Mouse (Mus musculus) yolk sac, embryonic 10.5 days (tissue): ENCODE measurements at regions not wholly inside any gene's neighbourhood (a gene's known extent, or its start where the extent isn't known, plus 50 kb on each side); places are given as distances from the start of the nearest gene placed in this dataset.
A peak's percentile ranks its signal among the peaks of the same experiment; 100 is the strongest.

Experiments
- DNase-seq: peaks from one replicate; pipeline ENCODE4 v3.0.0-alpha.2; 2017; ENCODE audit warnings: low spot score

DNA sequence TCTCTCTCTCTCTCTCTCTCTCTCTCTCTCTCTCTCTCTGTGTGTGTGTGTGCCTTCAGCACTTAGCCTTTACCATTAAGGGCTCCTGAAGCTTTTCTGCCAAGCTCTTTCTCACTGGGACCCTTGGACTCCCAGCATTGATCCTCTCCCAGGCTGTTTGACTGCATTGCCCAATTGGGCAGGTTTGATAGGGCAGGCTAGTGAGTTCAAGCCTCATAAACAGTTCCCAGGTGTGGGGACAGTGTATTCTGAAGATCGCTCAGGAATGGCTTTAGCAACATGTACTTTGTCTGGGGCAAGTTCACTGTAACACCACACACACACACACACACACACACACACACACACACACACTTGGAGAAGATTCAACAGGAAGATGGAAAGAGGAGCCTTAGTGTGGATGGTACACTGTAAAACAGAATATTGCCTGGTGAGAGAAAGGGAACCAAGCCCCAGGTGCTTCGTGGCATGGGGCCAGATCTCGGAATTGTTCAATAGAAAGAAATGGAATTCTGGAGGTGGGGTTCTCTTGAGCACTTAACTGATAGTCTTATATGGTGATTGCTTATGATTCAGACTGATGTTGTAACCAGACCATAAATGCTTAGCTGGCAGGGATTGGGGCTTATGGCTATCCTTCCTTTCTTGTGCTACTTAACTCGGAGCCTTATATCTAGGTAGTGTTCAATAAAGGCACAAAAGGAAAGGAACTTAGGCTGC lies 229.5 kb downstream of the 4933412E24Rik start:
- DNase-seq, result no peak

DNA sequence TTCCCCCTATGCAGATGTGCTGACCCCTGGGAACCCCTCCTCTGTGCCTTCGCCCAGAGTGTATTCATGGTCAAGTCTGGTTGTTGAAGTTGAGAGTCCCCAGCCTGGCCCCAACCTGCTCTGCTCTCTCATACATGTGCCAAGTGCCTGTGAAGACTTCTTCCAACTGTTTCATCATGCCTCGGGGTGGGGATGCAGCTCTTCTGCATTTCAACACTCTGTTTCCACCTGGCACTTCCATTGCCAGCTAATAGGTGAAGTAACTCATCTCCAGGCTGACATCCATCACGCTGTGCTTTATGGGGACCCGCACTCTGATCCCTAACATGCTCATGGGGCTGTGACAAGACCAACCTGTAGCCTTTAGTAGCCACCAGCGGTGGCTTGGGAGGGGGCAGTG lies 230.4 kb downstream of the 4933412E24Rik start:
- no peak for DNase-seq

DNA sequence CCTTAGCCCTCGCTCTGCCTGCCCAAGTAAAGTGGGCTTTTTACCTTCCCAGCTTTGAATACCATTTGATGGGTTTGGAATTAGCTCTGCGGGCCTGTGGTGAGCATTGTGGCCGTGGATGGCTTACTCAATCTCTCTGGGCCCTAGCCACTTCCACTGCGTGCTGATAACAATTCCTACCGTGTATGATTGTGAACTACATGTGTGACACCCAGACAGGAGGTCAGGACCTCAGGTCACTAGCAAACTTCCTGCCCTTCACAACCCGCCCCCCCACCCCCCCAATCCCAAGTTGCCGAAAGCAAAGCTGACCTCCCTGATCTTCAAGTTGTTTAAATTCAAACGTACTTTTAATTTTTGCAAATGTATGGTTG lies 231.9 kb downstream of the 4933412E24Rik start:
- peak; percentile 4 for DNase-seq

DNA sequence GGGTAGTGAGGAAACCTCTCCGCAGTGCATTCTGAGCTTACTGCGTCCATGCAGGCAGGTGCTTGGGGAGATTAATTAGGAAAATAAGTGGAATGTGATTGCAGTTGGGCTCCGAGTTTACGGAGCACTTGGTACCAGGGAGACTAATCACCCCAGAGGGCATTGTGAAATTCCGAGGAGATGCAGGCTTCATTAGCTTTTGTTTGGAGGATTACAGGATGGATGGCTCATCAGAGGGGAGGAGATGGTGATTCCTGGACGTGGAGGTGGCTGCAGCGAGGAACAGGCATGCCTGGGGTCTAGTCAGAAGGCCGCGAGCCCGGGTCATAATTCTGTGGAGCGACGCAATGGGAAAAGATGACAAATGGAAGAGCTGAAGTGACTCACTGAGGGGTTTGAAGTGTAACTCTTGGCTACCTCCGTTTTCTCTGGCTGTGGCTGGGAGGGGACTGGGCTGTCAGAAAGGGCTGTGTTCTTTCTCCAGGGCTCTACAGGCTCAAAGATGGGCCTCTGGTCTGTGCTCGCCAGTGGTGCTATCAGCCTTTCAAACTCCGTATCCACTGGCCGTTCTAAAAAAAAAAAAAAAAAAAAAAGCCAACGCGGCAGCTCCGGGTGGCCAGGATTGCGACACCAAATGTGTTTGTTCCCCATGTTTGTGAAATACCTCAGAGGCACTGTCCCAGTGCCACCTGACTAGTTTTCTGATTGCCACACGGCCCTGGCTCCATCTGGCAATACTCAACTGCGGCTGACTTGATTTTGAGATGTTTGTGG lies 232.4 kb downstream of the 4933412E24Rik start:
- DNase-seq, result peak; percentile 7

DNA sequence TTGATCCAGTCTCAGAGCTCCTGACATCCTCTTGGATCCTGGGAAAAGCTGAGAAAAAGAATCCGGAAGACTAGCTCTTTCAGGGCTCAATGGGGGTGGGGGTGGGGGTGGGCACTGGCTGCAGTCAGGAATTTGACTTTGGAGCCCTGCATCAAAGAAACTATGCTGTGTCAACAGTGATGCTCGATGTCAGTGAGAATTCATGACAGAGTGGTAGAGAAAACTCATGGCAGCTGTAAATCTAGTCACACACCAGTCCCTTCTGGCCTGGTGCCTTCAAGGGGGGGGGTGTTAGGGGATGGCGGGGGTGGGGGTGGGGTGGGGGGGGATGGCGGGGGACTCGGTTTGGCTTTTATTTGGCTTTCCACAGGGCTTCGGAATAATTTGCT lies 233.0 kb downstream of the 4933412E24Rik start:
- DNase-seq, result peak; percentile 20

DNA sequence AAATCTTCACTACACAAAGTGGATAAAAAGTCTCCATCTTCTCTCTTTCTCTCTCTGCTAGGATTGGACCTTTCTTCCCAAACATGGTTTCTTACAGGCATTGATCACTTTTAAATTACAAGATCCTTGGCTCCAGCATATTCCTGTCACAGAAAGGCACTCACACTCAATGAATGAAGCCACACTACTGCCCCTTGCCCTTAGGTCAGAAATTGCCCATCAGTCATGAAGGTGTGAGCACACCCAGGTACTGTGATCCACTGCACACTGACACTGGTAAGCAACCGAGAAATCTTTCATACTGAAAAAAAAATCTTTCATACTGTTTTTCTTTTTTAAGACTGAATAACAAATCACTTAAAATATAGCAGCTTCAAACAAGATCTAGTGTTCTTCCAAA lies 235.9 kb downstream of the 4933412E24Rik start:
- no peak for DNase-seq

DNA sequence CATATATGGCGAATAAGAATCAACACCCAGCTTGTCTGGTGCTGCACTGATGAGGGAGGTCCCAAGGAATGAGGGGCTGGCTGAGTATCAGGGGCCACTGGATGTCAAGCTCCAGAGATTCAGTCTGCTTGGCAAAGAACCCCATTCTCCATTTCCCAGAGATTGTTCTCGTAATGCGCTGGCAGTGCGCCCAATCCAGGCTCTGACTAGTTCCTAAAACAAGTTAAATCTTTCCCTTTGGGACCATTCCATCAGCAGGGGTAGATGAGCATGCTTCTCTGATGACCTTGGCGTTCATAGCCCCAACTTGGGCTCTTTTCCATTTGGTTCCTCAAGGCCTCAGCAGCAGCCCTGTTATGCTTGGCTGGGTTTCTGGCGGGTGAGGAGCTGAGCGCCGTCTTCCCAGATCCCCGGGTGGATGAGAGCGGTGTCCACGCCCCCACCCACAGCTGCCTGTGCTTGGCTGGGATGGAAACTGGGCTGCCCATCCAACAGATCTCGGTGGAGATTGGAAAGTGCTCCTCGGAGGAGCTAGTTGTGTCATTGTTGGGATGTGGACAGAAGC lies 239.0 kb downstream of the 4933412E24Rik start:
- no peak for DNase-seq

DNA sequence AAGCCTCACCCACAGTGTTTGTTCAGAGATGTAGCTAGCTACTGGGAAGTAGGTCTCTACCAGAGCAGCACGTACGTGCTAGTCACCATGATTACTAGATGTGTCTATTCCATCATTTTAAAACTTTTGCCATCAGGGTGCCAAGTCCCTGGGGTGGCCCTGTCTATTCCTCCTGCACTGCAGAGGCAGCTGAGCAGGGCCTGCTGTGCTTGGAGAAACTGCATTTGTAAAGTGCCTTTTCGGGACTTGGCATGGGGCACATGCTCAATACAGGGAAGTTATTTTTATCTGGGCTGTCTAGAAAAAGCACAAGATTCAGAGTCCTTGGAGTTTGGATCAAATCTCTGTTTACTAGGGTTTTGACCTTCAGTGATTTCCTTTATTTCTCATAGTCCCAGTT lies 240.6 kb downstream of the 4933412E24Rik start:
- DNase-seq, result no peak

DNA sequence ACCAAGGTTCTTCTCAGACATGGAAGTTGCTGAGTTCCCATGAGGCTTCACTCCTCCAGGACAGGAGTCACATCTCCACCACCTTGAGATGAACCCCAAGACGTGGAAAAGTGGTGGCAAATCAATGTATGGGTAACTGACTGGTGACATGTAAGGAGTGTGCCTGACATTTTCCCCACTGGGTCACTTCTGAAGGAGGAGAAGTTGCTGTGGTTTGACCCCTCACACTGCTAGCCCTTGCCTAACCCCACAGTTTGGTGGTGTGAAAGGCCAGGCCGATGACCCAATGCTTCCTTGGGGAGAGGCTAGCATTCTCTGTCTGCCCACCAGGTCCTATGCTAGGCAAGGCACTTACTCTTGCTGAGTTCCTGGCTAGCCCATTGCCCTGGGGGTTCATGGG lies 242.4 kb downstream of the 4933412E24Rik start:
- no peak for DNase-seq

DNA sequence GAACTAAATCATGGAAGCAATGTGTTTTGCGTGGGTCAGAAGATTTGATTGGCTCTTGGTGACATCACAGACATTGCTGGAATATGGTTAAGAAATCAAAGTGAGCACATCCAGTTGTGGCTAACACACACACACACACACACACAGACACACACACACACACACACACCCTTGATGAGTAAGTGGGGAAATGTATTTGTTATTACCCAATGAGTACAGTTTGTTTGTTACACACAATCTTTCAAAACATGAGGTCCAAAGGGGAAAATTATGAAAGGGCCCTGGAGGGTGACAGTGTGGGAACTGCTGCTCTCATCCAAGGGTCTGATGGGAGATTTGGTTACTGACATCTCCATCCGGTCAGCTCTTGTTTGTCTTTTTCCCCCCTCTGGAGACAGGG lies 243.8 kb downstream of the 4933412E24Rik start:
- no peak for DNase-seq

DNA sequence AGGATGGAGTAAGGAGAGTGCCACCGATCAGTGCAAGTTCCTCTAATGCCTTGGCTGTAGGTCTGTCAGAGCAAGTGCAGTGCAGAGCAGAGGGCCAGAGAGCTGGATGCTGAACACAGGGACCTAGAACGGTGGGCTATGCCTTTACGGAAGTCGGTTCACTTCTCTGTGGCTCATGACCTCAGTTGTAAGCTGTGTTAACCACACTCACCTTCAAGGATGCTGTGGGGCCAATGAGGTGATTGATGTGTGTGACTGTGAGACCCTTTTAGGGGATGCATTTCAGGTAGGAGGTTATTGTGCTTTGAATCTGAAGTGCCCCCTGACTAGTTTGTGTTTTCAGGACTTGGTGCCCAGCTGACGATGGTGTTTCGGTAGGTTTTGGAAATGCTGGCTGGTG lies 254.4 kb downstream of the 4933412E24Rik start:
- no peak for DNase-seq

DNA sequence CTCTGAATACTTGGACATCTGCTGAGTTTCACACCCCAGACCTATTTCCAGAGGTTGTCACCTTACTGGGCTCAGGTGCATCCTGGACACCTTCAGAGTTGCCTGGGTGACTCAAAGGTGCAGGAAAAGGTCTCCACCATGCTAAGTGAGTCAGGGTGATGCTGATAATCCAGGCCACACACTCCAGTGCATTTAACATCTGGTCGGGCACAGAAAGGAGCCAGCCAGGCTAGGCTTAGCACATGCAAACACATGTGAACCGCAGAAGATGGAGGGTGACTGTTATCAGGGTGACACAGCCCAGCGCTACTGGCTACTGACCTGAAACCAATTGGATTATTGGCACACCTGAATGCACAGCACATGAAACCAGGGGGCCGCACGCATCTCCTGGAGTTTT lies 255.9 kb downstream of the 4933412E24Rik start:
- no peak for DNase-seq

DNA sequence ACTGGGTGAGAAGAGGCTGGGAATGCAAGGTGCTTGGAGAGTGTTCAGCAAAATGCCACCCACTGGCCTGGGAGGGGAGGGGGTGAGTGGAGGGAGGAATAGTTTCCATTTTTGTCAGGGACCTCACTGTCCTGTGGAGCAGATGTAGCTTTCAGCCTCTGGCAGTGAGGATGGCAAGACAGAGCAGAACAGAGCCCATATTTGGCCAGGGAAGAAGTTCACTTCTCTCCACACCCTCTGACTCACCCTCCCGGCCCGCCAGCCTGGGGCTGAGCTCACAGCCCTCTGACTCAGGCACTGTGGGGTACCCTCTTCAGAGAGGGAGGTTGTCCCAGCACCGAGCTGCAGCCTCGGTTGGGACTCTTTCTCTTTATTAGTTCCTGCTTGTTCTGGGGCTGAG lies 256.8 kb downstream of the 4933412E24Rik start:
- DNase-seq, result peak; percentile 3

DNA sequence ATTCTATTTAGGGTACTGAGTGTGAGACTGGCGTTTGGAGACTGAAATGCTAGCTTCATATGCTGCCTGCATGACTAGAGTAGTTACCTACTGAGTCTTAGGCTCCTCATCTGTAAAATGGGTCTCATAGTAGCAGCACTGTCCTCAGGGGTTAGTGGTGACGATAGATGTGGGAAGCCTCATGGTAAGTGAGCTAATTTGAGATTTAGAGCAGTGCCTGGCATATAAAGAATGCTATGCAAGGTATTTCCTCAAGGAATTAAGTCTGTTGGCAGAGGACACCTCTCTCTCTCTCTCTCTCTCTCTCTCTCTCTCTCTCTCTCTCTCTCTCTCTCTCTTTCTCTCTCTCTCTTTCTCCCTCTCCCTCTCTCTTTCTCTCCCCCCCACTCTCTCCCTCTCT lies 257.4 kb downstream of the 4933412E24Rik start:
- no peak for DNase-seq

DNA sequence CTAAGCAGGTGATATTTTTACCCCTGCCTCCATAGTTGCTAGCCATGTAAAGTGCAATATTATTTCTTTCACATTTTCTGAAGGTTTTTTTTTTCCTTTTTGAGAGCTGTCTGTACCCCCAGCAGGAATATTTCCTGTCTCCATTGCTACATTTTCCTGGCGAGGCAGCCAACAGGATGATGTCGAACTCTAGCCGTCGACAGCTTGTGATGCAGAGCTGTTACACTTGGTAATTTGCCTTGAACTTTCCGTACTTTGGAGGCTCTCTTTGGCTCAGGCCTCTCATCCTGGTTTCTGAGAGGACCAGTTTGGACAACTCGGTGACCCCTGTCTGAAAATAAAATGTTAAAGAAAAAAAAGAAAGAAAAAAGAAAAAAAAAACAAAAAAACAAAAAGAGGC lies 260.3 kb downstream of the 4933412E24Rik start:
- DNase-seq, result no peak

DNA sequence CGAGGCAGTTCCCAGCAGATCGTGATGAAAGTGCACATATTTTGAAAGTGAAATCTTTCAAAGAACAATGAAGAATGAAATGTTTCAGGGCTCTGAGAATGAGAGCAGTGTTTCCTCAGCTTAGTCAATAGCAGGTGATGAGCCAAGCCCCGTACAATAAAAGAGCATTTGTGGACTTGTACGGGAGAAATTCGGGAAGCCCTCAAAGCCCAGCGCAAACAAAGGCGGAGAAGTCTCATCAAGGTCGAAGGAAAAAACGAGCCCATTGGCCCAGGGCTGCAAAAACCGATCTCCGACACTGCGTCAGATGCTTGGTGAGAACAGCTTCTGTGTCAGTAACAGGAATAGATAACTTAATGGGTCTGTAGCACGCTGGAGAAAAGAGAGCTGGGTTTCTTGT lies 261.5 kb downstream of the 4933412E24Rik start:
- no peak for DNase-seq

DNA sequence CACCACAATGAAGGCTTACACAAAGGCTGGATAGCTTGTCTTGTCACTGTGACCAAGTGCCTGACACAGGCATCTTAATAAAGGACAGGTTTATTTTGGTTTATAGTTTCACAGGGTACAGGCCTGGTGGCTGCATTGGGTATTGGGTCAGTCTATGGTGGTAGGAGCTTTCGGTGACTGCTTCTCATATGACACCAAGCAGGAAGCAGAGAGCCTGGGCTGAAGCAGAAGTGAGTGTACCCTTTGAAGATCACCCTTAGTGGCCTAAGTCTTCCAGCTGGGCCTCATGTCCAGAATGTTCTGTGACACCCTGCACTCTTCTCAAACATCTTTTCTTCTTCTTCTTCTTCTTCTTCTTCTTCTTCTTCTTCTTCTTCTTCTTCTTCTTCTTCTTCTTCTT lies 264.1 kb downstream of the 4933412E24Rik start:
- DNase-seq, result no peak

DNA sequence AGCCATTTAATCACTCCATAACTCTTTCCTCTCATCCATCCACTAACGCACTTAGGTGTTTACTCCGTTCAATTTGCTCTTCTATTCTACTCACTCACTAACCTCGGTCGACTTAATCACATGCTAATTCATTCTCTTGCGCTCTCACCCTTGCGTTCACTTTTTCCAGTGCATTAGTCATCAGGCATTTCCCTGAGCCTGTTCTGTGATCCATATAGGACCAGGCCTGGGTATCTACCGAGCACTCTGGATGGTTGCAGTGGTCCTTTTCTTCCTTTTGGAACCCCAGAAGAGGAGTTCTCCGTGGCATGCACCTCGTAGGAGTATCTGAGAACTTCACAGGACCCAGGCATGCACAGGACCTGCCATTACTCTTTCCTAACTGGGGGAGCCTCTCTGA lies 270.1 kb downstream of the 4933412E24Rik start:
- DNase-seq, result no peak

DNA sequence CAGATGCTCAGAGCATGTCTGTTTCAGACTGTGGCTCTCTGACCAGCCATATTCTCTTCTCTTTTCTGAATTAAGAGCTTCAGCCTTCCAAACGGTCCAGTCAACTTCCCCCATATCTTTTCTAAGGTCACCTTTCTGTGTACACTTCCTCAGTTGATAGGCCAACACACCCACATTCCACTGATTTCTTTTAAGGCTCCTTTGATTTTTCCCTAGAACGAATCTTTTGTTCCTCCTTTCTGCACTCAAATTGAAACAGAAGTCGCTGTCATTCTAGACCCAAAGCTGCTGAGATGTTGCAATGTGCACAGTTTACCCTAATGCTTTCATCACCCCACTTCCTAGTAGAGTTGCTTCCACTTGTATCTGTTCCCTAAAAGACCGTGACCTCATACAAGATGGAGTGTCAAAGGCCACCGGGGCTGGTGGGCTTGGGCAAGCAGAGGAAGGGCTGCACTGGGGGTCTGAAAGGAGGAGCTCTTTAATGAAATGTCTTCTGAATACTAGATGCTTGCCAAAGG lies 271.9 kb downstream of the 4933412E24Rik start:
- DNase-seq, result no peak

DNA sequence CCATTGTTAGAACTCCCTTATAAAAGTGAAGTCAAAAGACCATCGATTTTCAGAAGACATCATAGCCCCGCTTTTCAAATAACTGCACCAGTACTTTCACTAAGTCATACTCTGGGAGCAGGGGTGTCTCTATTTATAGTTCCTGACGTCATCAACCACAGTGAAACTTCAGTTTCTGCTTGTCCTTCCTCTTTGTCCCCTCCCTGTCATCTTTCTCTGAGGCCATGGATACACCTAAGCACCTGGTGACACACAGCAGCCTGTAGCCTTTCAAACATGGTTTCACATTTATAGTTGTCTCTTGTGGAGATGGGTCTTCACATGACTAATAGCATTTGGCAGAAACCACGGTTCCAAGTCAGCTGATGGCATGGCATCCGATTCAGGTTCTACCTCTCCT lies 277.2 kb downstream of the 4933412E24Rik start:
- DNase-seq, result no peak

DNA sequence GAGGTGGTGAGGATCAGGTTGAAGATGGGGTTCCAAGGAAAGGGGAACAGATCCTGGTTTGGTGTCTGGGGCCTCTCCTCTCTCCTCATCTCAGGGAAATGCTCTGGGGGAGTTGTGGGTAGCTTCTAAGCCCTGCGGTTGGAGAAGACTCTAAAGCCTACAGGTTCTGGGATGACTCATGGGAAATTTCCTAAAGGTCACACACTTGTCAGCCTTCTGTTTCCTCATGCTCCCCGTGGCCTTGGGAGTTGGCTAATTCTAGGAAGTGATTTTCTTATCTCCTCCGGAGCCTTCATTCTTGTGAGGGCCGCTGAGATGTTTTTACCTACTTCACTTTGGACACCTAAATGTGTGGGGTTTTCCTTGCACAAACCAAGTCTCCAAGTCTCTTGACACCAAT lies 279.2 kb downstream of the 4933412E24Rik start:
- no peak for DNase-seq

DNA sequence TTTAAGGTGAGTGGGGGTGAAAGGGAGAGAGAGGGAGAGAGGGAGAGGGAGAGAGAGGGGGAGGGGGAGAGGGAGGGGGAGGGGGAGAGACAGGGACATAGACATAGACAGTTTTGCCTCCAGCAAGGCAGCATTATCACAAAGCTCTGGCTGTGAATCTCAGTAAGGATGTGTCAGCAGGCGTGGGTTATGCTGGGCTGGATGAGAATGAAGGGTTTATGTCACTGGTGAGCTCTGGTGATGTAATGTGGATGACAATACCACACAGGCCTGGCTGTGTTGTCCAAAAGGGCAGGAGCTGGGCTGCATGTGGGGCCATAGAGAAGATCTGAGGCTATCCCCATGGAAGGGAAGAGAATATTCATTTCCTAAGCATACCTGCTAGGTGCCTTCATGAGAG lies 282.0 kb downstream of the 4933412E24Rik start:
- DNase-seq, result no peak

DNA sequence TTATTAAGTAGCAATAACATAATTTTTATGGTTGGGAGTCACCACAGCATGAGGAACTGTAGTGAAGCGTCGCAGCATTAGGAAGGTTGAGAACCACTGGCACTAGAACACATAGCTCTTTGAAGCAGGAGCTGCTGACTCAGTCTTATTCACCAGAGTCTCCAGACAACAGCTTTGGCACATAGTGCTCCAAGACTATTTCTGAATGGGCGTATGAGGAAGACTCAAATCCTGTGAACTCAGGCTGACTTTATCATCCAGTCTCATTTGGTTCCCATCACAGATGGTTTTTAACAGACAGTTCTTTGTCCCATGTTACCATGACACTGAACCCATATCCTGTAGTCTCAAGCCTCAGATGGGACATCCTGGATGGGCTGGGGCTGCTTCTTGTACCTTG lies 282.5 kb downstream of the 4933412E24Rik start:
- no peak for DNase-seq
